Mouse (Mus musculus): ENCODE measurements around the gene H2-T24. TPM values are rescaled to one million over a fixed set of nuclear protein-coding genes. Genes with fewer than 3 reads are reported as not detected.

H2-T24 gene
- polyA plus RNA-seq, 1 experiment from 2014 or later, result 3.1 TPM

MicroRNAs within 50 kb of the gene (microRNA counts, 519-probe panel; counts per million panel counts)
- microRNA mmu-miR-877, result not detected

Small RNA genes lying within 50 kb of the gene (microRNA-seq; reads per million reads assigned to microRNA genes)
- gene Mir877, result 234 reads per million, percentile 65 among the genes with 10 or more reads in this experiment

Other genes with a start within 250 kb of the H2-T24 start
- gene Ier3, start 198.9 kb downstream of the H2-T24 start, polyA plus RNA-seq (2014; fragmentation: Nextera tagmentation; extraction: Ambion mirVana), result 2.5 and 4.0 TPM in 2 replicates
- 46.9 and 47.4 TPM in 2 replicates for gene Flot1, start 197.3 kb downstream of the H2-T24 start, polyA plus RNA-seq (2014; fragmentation: Nextera tagmentation; extraction: Ambion mirVana)
- gene Tubb5, start 182.3 kb downstream of the H2-T24 start, polyA plus RNA-seq (2014; fragmentation: Nextera tagmentation; extraction: Ambion mirVana), result 1,522 and 1,543 TPM in 2 replicates
- 19.4 and 21.5 TPM in 2 replicates for gene Mdc1, start 179.0 kb downstream of the H2-T24 start, polyA plus RNA-seq (2014; fragmentation: Nextera tagmentation; extraction: Ambion mirVana)
- gene Nrm, start 159.2 kb downstream of the H2-T24 start, polyA plus RNA-seq (2014; fragmentation: Nextera tagmentation; extraction: Ambion mirVana), result 59.8 and 61.0 TPM in 2 replicates
- 24.1 and 25.2 TPM in 2 replicates for gene Ppp1r18, start 155.0 kb downstream of the H2-T24 start, polyA plus RNA-seq (2014; fragmentation: Nextera tagmentation; extraction: Ambion mirVana)
- gene Dhx16, start 140.7 kb downstream of the H2-T24 start, polyA plus RNA-seq (2014; fragmentation: Nextera tagmentation; extraction: Ambion mirVana), result 39.0 and 43.6 TPM in 2 replicates
- 22.7 and 23.3 TPM in 2 replicates for gene 2310061I04Rik, start 123.1 kb downstream of the H2-T24 start, polyA plus RNA-seq (2014; fragmentation: Nextera tagmentation; extraction: Ambion mirVana)
- gene Atat1, start 110.5 kb downstream of the H2-T24 start, polyA plus RNA-seq (2014; fragmentation: Nextera tagmentation; extraction: Ambion mirVana), result 158 and 168 TPM in 2 replicates
- gene Mrps18b, start 104.2 kb downstream of the H2-T24 start, polyA plus RNA-seq (2014; fragmentation: Nextera tagmentation; extraction: Ambion mirVana), result 57.1 and 61.8 TPM in 2 replicates
- gene Ppp1r10, start 104.1 kb downstream of the H2-T24 start, polyA plus RNA-seq (2014; fragmentation: Nextera tagmentation; extraction: Ambion mirVana), result 44.3 TPM in 2 replicates
- 118 and 119 TPM in 2 replicates for gene Abcf1, start 50.8 kb downstream of the H2-T24 start, polyA plus RNA-seq (2014; fragmentation: Nextera tagmentation; extraction: Ambion mirVana)
- 26.0 and 30.6 TPM in 2 replicates for gene Gnl1, start 40.7 kb downstream of the H2-T24 start, polyA plus RNA-seq (2014; fragmentation: Nextera tagmentation; extraction: Ambion mirVana)
- gene Prr3, start 40.3 kb downstream of the H2-T24 start, polyA plus RNA-seq (2014; fragmentation: Nextera tagmentation; extraction: Ambion mirVana), result 38.7 and 43.3 TPM in 2 replicates
- 3.2 and 3.3 TPM in 2 replicates for gene H2-T23, start 12.3 kb upstream of the H2-T24 start, polyA plus RNA-seq (2014; fragmentation: Nextera tagmentation; extraction: Ambion mirVana)
- gene H2-T22, start 22.2 kb upstream of the H2-T24 start, polyA plus RNA-seq (2014; fragmentation: Nextera tagmentation; extraction: Ambion mirVana), result 7.3 and 7.6 TPM in 2 replicates
- not detected in 2 replicates for gene Gm6034, start 22.4 kb upstream of the H2-T24 start, polyA plus RNA-seq (2014; fragmentation: Nextera tagmentation; extraction: Ambion mirVana)
- not detected in 2 replicates for gene Gm11127, start 37.8 kb upstream of the H2-T24 start, polyA plus RNA-seq (2014; fragmentation: Nextera tagmentation; extraction: Ambion mirVana)
- not detected in 2 replicates for gene Gm19684, start 101.1 kb upstream of the H2-T24 start, polyA plus RNA-seq (2014; fragmentation: Nextera tagmentation; extraction: Ambion mirVana)
- gene Gm7030, start 108.9 kb upstream of the H2-T24 start, polyA plus RNA-seq (2014; fragmentation: Nextera tagmentation; extraction: Ambion mirVana), result not detected in 2 replicates
- gene Gm8909, start 148.0 kb upstream of the H2-T24 start, polyA plus RNA-seq (2014; fragmentation: Nextera tagmentation; extraction: Ambion mirVana), result 0.16 TPM in 1 of 2 replicates, not detected in the other
- gene H2-T3, start 169.7 kb upstream of the H2-T24 start, polyA plus RNA-seq (2014; fragmentation: Nextera tagmentation; extraction: Ambion mirVana), result not detected in 2 replicates
- gene Rpp21, start 237.5 kb upstream of the H2-T24 start, polyA plus RNA-seq (2014; fragmentation: Nextera tagmentation; extraction: Ambion mirVana), result 80.7 and 83.2 TPM in 2 replicates